Mouse (Mus musculus) liver, postnatal 0 days (tissue): ENCODE results near the gene Ncbp3. TPM values are rescaled to one million over a fixed set of nuclear protein-coding genes. Genes with fewer than 3 reads are reported as not detected.
A peak's percentile ranks its signal among the peaks of the same experiment; 100 is the strongest.

Source experiments
- ATAC-seq: fragments of 200-750 bp; cut with Nextera tagmentation; 2 replicates; pipeline ENCODE4 v1.8.0; 2017; ENCODE audit warnings: mild to moderate bottlenecking, moderate library complexity
- DNase-seq: peaks from one replicate; pipeline ENCODE4 v3.0.0-alpha.2; 2016
- H3K27ac ChIP-seq: fragments of 300-500 bp; sonication (generic); 2 replicates; pipeline ENCODE4 v1.5.1; 2014; ENCODE audit warnings: antibody characterized with exemption, moderate library complexity, mild to moderate bottlenecking, low read depth
- H3K27me3 ChIP-seq: fragments of 300-500 bp; sonication (generic); 2 replicates; pipeline ENCODE4 v1.6.1; 2014; ENCODE audit warnings: low read length, control low read depth, mixed read lengths; ENCODE audit not compliant: insufficient read depth
- H3K36me3 ChIP-seq: fragments of 300-500 bp; sonication (generic); replicated peaks from 2 replicates; pipeline ENCODE4 v1.6.1; 2014; ENCODE audit warnings: mild to moderate bottlenecking, control low read depth, low read length, moderate library complexity, mixed read lengths; ENCODE audit not compliant: insufficient read depth
- H3K4me1 ChIP-seq: fragments of 300-500 bp; sonication (generic); 2 replicates; pipeline ENCODE4 v1.6.1; 2014; ENCODE audit warnings: antibody characterized with exemption, mild to moderate bottlenecking, control low read depth; ENCODE audit not compliant: insufficient read depth
- H3K4me2 ChIP-seq: fragments of 300-500 bp; sonication (generic); 2 replicates; pipeline ENCODE4 v1.6.1; 2014; ENCODE audit warnings: low read depth, mild to moderate bottlenecking, low read length, moderate library complexity, mixed read lengths
- H3K4me3 ChIP-seq: fragments of 300-500 bp; sonication (generic); 2 replicates; pipeline ENCODE4 v1.5.1; 2014; ENCODE audit warnings: low read depth, low read length
- H3K9ac ChIP-seq: fragments of 300-500 bp; sonication (generic); replicated peaks from 2 replicates; pipeline ENCODE4 v1.6.1; 2014; ENCODE audit warnings: mild to moderate bottlenecking, moderate library complexity
- H3K9me3 ChIP-seq: fragments of 300-500 bp; sonication (generic); 2 replicates; pipeline ENCODE4 v1.6.1; 2016; ENCODE audit warnings: mild to moderate bottlenecking, control low read depth, low read length, mixed read lengths
- CTCF ChIP-seq: sonication (generic); IDR thresholded peaks from 2 replicates; pipeline ENCODE4 v1.5.1; 2016; ENCODE audit warnings: antibody characterized with exemption, low read depth
- EP300 ChIP-seq: IDR thresholded peaks from 2 replicates; pipeline ENCODE4 v1.6.1; 2016; ENCODE audit warnings: antibody characterized with exemption, low read depth, mild to moderate bottlenecking
- WGBS: fragments of 180-500 bp; shearing (Covaris S2); extraction: QIAGEN DNeasy Blood & Tissue Kit; methylation state at CpG from one replicate; pipeline ENCODE4 v1.1.7; 2014; ENCODE audit not compliant: insufficient replicate concordance; 5-methylcytosine and 5-hydroxymethylcytosine counted together
- polyA plus RNA-seq: library from polyadenylated mRNA; unstranded; fragments of >200 nt; fragmentation: Nextera tagmentation; extraction: Ambion mirVana; gene quantifications from 2 replicates; pipeline ENCODE4 v1.2.1, GENCODE M21; 2015

Ncbp3 gene
- polyA plus RNA-seq, 1 experiment from 2014 or later: 2.7 TPM

DNA sequence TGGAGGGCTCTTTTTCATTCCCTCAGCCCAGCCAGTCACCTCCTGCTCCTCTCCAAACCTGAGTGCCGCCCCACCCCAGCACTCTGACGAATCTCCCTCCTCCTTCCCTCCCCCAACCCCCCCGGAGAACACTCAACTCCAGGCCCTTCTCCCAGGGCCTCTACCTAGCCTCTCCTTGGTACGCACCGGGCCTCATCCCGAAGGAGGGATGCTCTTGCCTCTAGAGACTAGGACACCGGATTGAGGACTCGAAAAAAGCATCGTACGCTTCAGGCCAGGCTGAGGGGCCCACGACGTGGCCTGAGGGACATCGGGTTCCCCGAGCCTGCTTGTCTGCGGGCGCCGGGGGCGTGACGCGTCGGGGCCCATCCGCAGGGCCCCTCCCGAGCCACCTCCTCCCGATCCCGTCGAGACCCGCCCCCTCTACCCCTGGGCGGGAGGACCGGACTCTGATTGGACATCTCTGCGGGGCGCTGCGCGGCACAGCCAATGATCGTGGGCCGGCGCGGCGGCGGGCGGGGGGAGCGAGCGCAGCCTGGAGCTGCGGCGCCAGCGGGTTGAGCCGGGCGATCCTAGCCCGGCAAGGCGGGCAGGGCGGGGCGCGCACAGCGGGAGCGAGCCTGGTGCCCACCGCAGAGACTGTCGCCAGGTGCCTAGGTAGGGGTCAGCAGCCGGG, 29.0 kb upstream of the Ncbp3 start, which contains the start of gene Camkk1:
Gene Camkk1 (plus strand): TSS at position 538 of the 676 bp plus-strand sequence.
- peak within 1 kb of the TSS; percentile 61 for H3K4me3 ChIP-seq
- DNase-seq (peak; percentile 89), ATAC-seq (peak; percentile 96)
- H3K36me3 ChIP-seq: no peaks in the 10 kb centered on the region
- no peak within 1 kb of the TSS for H3K27ac ChIP-seq
- no peaks in the 10 kb centered on the region for H3K9me3 ChIP-seq
- WGBS: 1% methylated on average over 44 of the region's 57 CpGs
- H3K4me1 ChIP-seq: peaks cover 14% of the 10 kb centered on the region
- TF ChIP-seq CTCF (no peak), EP300 (no peak)
- H3K27me3 ChIP-seq: peaks cover 31% of the 10 kb centered on the region
- H3K9ac ChIP-seq: peak within 1 kb of the TSS; percentile 59
- peak within 1 kb of the TSS; percentile 99 for H3K4me2 ChIP-seq

DNA sequence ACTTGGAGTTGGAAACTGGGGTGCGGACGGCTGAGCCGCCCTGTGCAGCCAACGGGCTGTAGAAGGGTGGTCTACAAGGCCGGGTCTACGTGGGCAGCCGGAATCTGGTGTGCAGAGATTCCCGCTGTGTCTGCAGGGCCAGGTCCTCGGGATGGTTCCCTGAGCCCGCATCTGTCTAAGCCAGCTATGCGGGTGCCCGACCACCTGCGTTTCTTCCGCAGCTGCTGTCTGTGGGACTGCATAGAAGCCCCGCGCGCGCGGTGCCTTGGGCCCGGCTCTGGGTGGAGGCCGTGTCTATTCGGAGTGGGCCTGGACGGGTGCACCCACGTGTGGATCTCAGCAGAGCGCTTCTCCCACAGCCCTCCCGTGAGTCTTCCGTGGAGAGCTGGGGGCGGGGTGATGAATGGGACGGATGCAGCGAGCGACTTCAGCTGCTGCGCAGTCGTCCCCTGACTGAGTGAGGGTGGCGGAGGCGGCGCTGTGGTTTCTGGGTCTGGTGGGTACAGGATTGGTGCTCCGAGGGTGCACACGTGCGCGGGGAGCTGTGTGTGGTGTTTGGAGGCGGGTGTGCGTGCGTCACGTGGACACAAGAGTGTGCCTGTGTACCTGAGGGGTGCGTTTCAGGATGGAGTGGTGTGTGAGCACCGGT, 28.3 kb upstream of the Ncbp3 start:
- Histone ChIP-seq H3K27me3 (peaks cover 31% of the 10 kb centered on the region), H3K9ac (peak overlapping the region; percentile 59)
- 1% methylated on average over 46 of the region's 46 CpGs for WGBS

DNA sequence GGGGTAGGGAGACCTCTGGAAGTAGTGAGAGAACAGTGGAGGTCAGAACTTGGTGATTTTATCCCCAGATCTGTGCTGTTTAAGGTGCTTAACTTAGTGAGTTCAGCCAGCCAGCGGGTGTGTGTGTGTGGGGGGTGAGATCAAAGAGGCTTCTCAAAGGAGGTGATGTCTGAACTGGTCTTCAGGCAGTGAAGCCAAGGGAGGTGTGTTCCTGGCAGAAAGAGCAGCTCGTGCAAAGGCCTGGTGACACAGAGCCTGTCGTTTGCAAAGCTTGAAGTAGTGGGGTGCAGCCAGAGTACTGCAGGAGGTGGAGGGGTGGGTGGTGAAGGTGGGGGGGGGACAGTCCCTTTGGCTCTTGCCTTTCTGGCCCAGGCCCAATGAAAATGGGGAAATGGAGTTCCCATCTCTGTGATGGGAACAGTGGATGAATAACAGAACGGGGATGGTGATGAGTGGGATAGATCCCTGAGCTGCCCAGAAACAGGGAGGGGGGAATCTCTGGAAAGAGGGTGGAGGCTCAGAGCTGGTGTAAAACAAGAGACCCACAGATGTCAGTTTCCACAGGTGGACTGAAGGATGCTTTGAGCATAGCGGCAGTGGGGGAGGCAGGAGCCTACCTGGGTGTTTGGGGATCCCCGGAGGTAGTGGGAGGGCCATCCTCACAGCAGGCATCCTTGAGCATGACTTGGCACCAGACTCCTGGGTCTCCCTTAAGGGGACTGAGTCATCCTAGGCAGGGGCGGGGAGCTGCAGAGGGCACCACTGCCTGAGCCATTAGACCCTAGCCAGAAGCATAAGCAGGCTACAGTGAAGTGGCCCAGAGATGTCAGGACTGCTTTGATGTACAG, 26.4 kb upstream of the Ncbp3 start:
- Histone ChIP-seq H3K4me2 (no peak overlapping the region), H3K4me1 (peaks cover 29% of the 10 kb centered on the region), H3K4me3 (no peak overlapping the region), H3K27ac (no peak overlapping the region), H3K9ac (no peak overlapping the region), H3K9me3 (no peaks in the 10 kb centered on the region), H3K27me3 (peaks cover 31% of the 10 kb centered on the region), H3K36me3 (no peaks in the 10 kb centered on the region)
- DNase-seq (no peak), ATAC-seq (no peak)
- 74% methylated on average over 7 of the region's 7 CpGs for WGBS
- TF ChIP-seq CTCF: no peak
- no peak for TF ChIP-seq EP300

More for the DNA sequence above, 28.3 kb upstream of the Ncbp3 start:
- no peak for TF ChIP-seq EP300
- no peak for TF ChIP-seq CTCF
- peak overlapping the region; percentile 61 for H3K4me3 ChIP-seq
- H3K36me3 ChIP-seq: no peaks in the 10 kb centered on the region
- ATAC-seq (peak; percentile 26), DNase-seq (peak; percentile 55)
- peaks cover 20% of the 10 kb centered on the region for H3K4me1 ChIP-seq
- H3K27ac ChIP-seq: no peak overlapping the region
- H3K9me3 ChIP-seq: no peaks in the 10 kb centered on the region
- H3K4me2 ChIP-seq: peak overlapping the region; percentile 99

DNA sequence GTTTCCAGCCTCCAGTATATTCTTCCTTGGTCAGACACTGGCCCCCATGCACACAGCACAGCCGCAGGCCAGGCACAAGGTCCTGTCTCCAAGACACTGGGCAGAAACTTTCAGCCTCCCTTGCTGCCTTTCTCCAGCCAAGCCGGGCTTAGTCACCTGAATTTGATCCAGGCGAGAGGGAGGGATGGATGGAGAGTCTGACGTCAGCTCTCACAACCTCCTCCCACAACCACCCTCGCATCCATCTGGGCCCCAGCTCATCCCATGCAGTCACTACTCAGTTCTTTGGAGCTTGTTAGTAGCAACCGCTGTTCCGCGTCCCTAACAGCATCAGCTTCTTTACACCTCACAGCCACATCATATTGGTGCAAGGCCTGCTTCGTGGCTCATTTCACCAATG, 24.5 kb upstream of the Ncbp3 start:
- Histone ChIP-seq H3K27me3 (peaks cover 19% of the 10 kb centered on the region), H3K9ac (no peak overlapping the region), H3K27ac (no peak overlapping the region), H3K4me2 (no peak overlapping the region), H3K4me1 (peaks cover 29% of the 10 kb centered on the region), H3K9me3 (no peaks in the 10 kb centered on the region), H3K4me3 (no peak overlapping the region), H3K36me3 (no peaks in the 10 kb centered on the region)
- TF ChIP-seq EP300 (no peak), CTCF (no peak)
- ATAC-seq: no peak
- DNase-seq: no peak
- WGBS: 70% methylated on average over 9 of the region's 9 CpGs

DNA sequence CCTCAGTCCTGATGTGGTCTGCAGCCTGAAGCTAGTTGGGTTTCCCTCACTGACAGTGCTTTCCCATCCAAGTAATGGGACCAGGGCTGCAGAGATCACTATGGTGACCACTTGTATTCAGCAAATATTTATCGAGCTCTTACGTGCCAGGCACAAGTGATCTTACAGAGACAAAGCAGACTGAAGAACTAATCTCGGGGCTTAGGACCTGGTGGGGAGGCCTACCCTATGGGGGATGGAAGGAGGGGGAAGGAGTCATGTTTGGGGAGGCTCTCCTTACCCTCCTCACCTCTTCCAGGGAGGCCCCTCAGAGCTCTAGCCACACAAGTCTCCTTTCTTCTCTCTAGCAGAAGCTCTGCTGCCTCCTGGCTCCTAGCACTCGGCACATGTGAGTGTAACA, 23.8 kb upstream of the Ncbp3 start:
- no peak overlapping the region for H3K4me3 ChIP-seq
- H3K4me1 ChIP-seq: peaks cover 27% of the 10 kb centered on the region
- H3K9me3 ChIP-seq: no peaks in the 10 kb centered on the region
- TF ChIP-seq EP300 (no peak), CTCF (no peak)
- DNase-seq (no peak), ATAC-seq (no peak)
- H3K4me2 ChIP-seq: peak overlapping the region; percentile 45
- H3K27me3 ChIP-seq: peaks cover 15% of the 10 kb centered on the region
- WGBS: 40% methylated on average over 4 of the region's 4 CpGs
- peak overlapping the region; percentile 53 for H3K27ac ChIP-seq
- H3K36me3 ChIP-seq: no peaks in the 10 kb centered on the region
- H3K9ac ChIP-seq: no peak overlapping the region
